Mouse (Mus musculus): ENCODE results near the gene Tor3a. TPM values are rescaled to one million over a fixed set of nuclear protein-coding genes. Genes with fewer than 3 reads are reported as not detected.
"Not testable (repeated sequence)": the region's sequence is repeated elsewhere in the genome, so short reads cannot be mapped to it uniquely, and the experiment has no call there.

Tor3a gene
- polyA plus RNA-seq, 1 experiment = 26.9 TPM

DNA sequence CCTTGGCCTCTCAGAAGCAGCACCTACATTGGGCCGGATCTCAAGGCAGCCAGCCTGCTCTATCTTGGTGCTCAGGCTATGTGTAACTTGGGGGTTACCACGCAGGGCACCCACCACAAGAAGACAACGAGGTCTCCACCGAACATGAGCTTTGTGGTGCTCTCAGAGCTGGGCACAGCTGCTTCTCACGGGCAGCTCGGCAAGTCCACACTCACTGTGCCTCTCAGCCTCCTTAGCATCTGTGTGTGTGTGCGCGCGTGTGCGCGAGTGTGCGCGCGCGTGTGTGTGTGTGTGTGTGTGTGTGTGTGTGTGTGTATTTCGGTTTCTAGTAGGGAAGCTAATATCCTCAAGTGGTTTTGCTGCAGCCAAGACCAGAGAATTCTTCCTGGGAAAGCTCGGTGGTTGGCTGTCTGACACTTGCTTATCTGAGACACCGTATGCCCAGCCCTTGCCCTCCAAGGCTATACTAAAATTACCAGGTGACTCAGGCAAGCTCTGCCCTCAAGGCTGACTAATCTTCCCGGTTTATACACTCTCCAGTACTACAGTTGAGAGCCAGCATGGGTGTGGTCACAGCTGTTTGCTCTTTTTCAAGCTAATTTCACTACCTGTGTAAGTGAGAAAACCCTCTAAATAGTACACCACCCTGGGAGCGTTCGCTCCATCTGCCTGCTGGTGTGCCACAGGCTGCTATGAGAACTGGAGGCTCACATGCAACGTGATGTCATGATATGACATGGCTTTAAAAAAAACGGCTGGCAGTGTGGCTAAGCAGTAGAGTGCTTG lies 6.8 kb downstream of the Tor3a start:
- H3K4me3 ChIP-seq (ENCODE audit: low read depth, low read length) = peak overlapping the region; percentile 47
- peak overlapping the region; percentile 93 for H3K27ac ChIP-seq (ENCODE audit: insufficient read depth, low read length)
- TF ChIP-seq EP300 (IDR thresholded peaks at IDR 0.05; ENCODE audit: insufficient read depth, low read depth, low read length) (peak; percentile 35; the same call in 1 of the 2 replicates), CTCF (IDR thresholded peaks at IDR 0.05; ENCODE audit: low read depth, low read length) (no peak)
- peaks cover 7% of the 10 kb centered on the region for H3K4me1 ChIP-seq (ENCODE audit: control insufficient read depth, insufficient read depth, low read length)
- H3K36me3 ChIP-seq (ENCODE audit: control insufficient read depth, insufficient read depth, low read length, poor library complexity, severe bottlenecking) = no peaks in the 10 kb centered on the region
- H3K9ac ChIP-seq (ENCODE audit: low read depth, poor library complexity, severe bottlenecking) = peak overlapping the region; percentile 54
- H3K9me3 ChIP-seq (replicated peaks; ENCODE audit: control insufficient read depth, insufficient read depth, low read length, poor library complexity, severe bottlenecking) = no peaks in the 10 kb centered on the region
- H3K27me3 ChIP-seq (ENCODE audit: control insufficient read depth, insufficient read depth, low read length, poor library complexity, severe bottlenecking) = no peaks in the 10 kb centered on the region

DNA sequence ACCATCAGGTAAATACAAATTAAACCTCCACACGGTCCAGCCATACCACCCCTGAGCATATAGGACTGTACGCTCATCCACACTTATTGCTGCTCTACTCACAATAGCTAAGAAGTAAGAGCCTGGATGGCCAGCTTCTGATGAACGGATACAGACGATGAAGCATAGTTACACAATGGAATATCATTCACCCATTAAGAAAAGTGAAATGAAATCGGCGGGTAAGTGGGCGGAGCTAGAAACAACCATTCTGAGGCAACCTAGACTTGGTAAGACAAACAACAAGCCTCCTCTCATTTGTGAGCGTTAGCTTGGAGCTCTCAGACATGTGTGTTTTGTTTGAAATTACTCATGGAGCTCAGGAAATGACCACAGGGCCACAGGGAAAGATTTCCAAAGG lies 8.4 kb downstream of the Tor3a start:
- Histone ChIP-seq H3K4me3 (ENCODE audit: low read depth, low read length) (peak overlapping the region; percentile 45), H3K4me1 (ENCODE audit: control insufficient read depth, insufficient read depth, low read length) (peaks cover 9% of the 10 kb centered on the region), H3K27me3 (ENCODE audit: control insufficient read depth, insufficient read depth, low read length, poor library complexity, severe bottlenecking) (no peaks in the 10 kb centered on the region), H3K27ac (ENCODE audit: insufficient read depth, low read length) (peak overlapping the region; percentile 42), H3K36me3 (ENCODE audit: control insufficient read depth, insufficient read depth, low read length, poor library complexity, severe bottlenecking) (no peaks in the 10 kb centered on the region), H3K9ac (ENCODE audit: low read depth, poor library complexity, severe bottlenecking) (peak overlapping the region; percentile 11; the same call in 1 of the 2 replicates), H3K9me3 (replicated peaks; ENCODE audit: control insufficient read depth, insufficient read depth, low read length, poor library complexity, severe bottlenecking) (no peaks in the 10 kb centered on the region)
- TF ChIP-seq POLR2A (IDR thresholded peaks at IDR 0.05; ENCODE audit: insufficient read depth, low read length) (no peak), CTCF (IDR thresholded peaks at IDR 0.05; ENCODE audit: low read depth, low read length) (no peak), EP300 (IDR thresholded peaks at IDR 0.05; ENCODE audit: insufficient read depth, low read depth, low read length) (no peak)

DNA sequence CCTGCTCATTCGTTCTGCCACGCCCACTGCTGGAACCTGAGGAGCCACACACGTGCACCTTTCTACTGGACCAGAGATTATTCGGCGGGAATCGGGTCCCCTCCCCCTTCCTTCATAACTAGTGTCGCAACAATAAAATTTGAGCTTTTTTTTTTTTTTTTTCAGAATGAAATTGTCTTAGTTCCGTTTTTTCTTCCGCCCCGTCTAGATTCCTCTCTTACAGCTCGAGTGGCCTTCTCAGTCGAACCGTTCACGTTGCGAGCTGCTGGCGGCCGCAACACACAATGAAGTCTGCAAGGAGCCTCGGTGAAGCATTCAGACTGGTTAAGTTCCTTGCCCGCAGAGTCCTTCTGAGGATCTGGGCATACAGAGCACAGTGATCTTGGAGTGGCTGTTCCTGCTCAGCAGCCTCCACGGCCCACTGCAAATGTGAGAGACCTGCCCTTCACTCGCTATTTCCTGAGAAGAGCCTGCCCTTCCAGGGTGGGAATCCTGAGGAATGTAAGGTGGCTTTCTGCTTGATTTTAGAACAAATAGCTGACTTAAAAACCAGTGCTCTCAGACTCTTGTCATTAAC lies 13.4 kb downstream of the Tor3a start:
- peak overlapping the region; percentile 57 for H3K4me3 ChIP-seq (ENCODE audit: low read depth, low read length)
- H3K9ac ChIP-seq (ENCODE audit: low read depth, poor library complexity, severe bottlenecking) = peak overlapping the region; percentile 29
- peak overlapping the region; percentile 79 for H3K27ac ChIP-seq (ENCODE audit: insufficient read depth, low read length)
- not testable (repeated sequence) for H3K27me3 ChIP-seq (ENCODE audit: control insufficient read depth, insufficient read depth, low read length, poor library complexity, severe bottlenecking); H3K9me3 ChIP-seq (replicated peaks; ENCODE audit: control insufficient read depth, insufficient read depth, low read length, poor library complexity, severe bottlenecking); H3K36me3 ChIP-seq (ENCODE audit: control insufficient read depth, insufficient read depth, low read length, poor library complexity, severe bottlenecking)
- H3K4me1 ChIP-seq (ENCODE audit: control insufficient read depth, insufficient read depth, low read length) = peaks cover 26% of the 10 kb centered on the region

DNA sequence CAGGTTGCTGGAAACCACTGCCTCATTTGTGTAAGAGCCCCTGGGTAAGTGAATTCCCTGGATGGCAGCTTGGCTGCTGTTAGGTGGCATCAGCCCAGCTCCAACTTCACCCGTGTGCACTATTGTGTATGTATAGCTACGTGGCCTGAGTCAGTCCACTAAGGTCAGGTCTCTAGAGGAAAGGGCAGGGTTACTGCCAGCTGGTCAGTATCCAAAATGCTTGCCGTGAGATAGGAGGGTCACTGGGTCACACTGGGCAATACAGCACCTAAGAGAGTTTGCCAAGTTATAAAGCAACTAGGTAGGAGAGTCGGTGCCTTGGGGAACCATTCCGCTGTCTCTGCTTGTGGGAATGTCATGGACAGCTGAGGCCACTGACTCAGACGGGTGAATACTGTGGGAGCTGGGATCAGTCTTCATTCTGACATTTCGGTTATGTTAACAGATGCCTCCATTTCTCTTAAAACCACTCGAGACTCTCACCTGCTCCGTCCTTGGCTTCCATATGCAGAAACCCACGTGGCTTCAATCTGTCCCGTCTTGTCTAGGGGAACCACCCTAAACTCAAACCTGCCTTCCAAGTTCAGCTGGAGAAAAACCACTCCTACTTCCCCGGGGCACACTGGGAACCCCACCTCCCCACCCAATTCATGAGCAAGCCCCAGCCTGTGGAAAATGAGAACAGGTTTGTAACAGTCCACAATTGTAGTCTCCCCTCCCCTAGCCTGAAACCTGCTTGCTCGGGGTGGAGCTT lies 14.1 kb downstream of the Tor3a start:
- TF ChIP-seq EP300 (IDR thresholded peaks at IDR 0.05; ENCODE audit: insufficient read depth, low read depth, low read length) = no peak
- no peak for TF ChIP-seq POLR2A (IDR thresholded peaks at IDR 0.05; ENCODE audit: insufficient read depth, low read length)
- TF ChIP-seq CTCF (IDR thresholded peaks at IDR 0.05; ENCODE audit: low read depth, low read length) = no peak
- H3K4me3 ChIP-seq (ENCODE audit: low read depth, low read length) = peak overlapping the region; percentile 38
- H3K9ac ChIP-seq (ENCODE audit: low read depth, poor library complexity, severe bottlenecking) = peak overlapping the region; percentile 31
- H3K27ac ChIP-seq (ENCODE audit: insufficient read depth, low read length) = peak overlapping the region; percentile 80
- no peaks in the 10 kb centered on the region for H3K27me3 ChIP-seq (ENCODE audit: control insufficient read depth, insufficient read depth, low read length, poor library complexity, severe bottlenecking)
- peaks cover 31% of the 10 kb centered on the region for H3K4me1 ChIP-seq (ENCODE audit: control insufficient read depth, insufficient read depth, low read length)
- no peaks in the 10 kb centered on the region for H3K9me3 ChIP-seq (replicated peaks; ENCODE audit: control insufficient read depth, insufficient read depth, low read length, poor library complexity, severe bottlenecking)
- H3K36me3 ChIP-seq (ENCODE audit: control insufficient read depth, insufficient read depth, low read length, poor library complexity, severe bottlenecking) = no peaks in the 10 kb centered on the region

GRCm38 (mm10) chr1:156658676-156659075 lies 15.5 kb downstream of the Tor3a start:
- 0 out of 2 replicates have a peak, but pooled peaks cover under 1% of the 10 kb centered on the region for H3K36me3 ChIP-seq (ENCODE audit: control insufficient read depth, insufficient read depth, low read length, poor library complexity, severe bottlenecking)
- H3K4me1 ChIP-seq (ENCODE audit: control insufficient read depth, insufficient read depth, low read length) = peaks cover 37% of the 10 kb centered on the region
- H3K27me3 ChIP-seq (ENCODE audit: control insufficient read depth, insufficient read depth, low read length, poor library complexity, severe bottlenecking) = no peaks in the 10 kb centered on the region
- TF ChIP-seq EP300 (IDR thresholded peaks at IDR 0.05; ENCODE audit: insufficient read depth, low read depth, low read length) = no peak
- no peak overlapping the region for H3K9ac ChIP-seq (ENCODE audit: low read depth, poor library complexity, severe bottlenecking)
- no peak overlapping the region for H3K4me3 ChIP-seq (ENCODE audit: low read depth, low read length)
- H3K9me3 ChIP-seq (replicated peaks; ENCODE audit: control insufficient read depth, insufficient read depth, low read length, poor library complexity, severe bottlenecking) = no peaks in the 10 kb centered on the region
- H3K27ac ChIP-seq (ENCODE audit: insufficient read depth, low read length) = 0 out of 2 replicates have a peak overlapping the region, but pooled peaks have one; percentile 35

- H3K36me3 ChIP-seq (ENCODE audit: control insufficient read depth, insufficient read depth, low read length, poor library complexity, severe bottlenecking) = 0 out of 2 replicates have a peak, but pooled peaks cover 3% of the 10 kb centered on the region
- no peaks in the 10 kb centered on the region for H3K9me3 ChIP-seq (replicated peaks; ENCODE audit: control insufficient read depth, insufficient read depth, low read length, poor library complexity, severe bottlenecking)
- H3K27ac ChIP-seq (ENCODE audit: insufficient read depth, low read length) = 0 out of 2 replicates have a peak overlapping the region, but pooled peaks have one; percentile 36
- H3K9ac ChIP-seq (ENCODE audit: low read depth, poor library complexity, severe bottlenecking) = no peak overlapping the region
- no peak overlapping the region for H3K4me3 ChIP-seq (ENCODE audit: low read depth, low read length)
- H3K27me3 ChIP-seq (ENCODE audit: control insufficient read depth, insufficient read depth, low read length, poor library complexity, severe bottlenecking) = no peaks in the 10 kb centered on the region
- TF ChIP-seq POLR2A (IDR thresholded peaks at IDR 0.05; ENCODE audit: insufficient read depth, low read length) = no peak
- TF ChIP-seq CTCF (IDR thresholded peaks at IDR 0.05; ENCODE audit: low read depth, low read length) = no peak
- no peak for TF ChIP-seq EP300 (IDR thresholded peaks at IDR 0.05; ENCODE audit: insufficient read depth, low read depth, low read length)
- peaks cover 38% of the 10 kb centered on the region for H3K4me1 ChIP-seq (ENCODE audit: control insufficient read depth, insufficient read depth, low read length)
Observed at GRCm38 (mm10) chr1:156657523-156657922, 16.6 kb downstream of the Tor3a start.

Data from ES-Bruce4 (cell line).